Mouse (Mus musculus): ENCODE results near the gene Ltbp3. TPM values are rescaled to one million over a fixed set of nuclear protein-coding genes. Genes with fewer than 3 reads are reported as not detected.
A peak's percentile ranks its signal among the peaks of the same experiment; 100 is the strongest.

The Ltbp3 gene
- polyA plus RNA-seq, 1 experiment from 2014 or later = 30.1 TPM

GRCm38 (mm10) chr19:5704801-5705571 lies 35.7 kb upstream of the Ltbp3 start:
- ATAC-seq (replicated peaks; ENCODE audit: low FRiP score, low TSS enrichment, low read depth) = peak; percentile 63
- peak; percentile 75 for DNase-seq (ENCODE audit: low spot score)
- H3K9ac ChIP-seq (ENCODE audit: low read length) = peak overlapping the region; percentile 16; the same call in 1 of the 2 replicates
- peaks cover 59% of the 10 kb centered on the region for H3K36me3 ChIP-seq (ENCODE audit: control insufficient read depth, insufficient read depth, low read length)
- WGBS = 34% methylated on average over 10 of the region's 10 CpGs
- H3K4me3 ChIP-seq (ENCODE audit: low read depth, low read length) = no peak overlapping the region
- H3K27ac ChIP-seq (ENCODE audit: low read depth) = peak overlapping the region; percentile 84
- H3K27me3 ChIP-seq (replicated peaks; ENCODE audit: control insufficient read depth, insufficient read depth, low read length) = no peaks in the 10 kb centered on the region
- no peaks in the 10 kb centered on the region for H3K9me3 ChIP-seq (ENCODE audit: control insufficient read depth, low read length)
- H3K4me2 ChIP-seq (ENCODE audit: low read length) = no peak overlapping the region; the same call in 1 of the 2 replicates
- H3K4me1 ChIP-seq (replicated peaks; ENCODE audit: control insufficient read depth, insufficient read depth, low read length) = peaks cover 15% of the 10 kb centered on the region

DNA sequence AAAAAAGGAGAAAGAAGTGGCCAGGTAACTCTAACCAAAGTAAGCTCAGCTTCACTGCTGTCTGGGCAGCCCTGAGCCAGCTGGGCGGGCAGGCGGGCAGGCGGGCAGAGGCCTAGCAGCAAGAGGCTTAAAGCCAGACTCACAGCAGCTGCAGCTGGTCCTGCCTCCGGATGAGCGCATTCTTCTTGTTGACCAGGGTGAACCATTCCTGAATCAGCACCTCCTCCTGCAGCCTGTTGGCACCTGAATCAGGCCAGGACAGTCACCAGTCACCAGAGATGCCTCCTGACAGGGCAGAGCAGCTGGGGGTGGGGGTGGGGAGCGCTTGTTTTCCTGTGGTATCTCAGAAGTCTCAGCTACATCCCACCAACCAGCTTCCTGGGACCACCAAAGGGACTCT lies 30.6 kb upstream of the Ltbp3 start:
- no peaks in the 10 kb centered on the region for H3K27me3 ChIP-seq (replicated peaks; ENCODE audit: control insufficient read depth, insufficient read depth, low read length)
- no peak overlapping the region for H3K9ac ChIP-seq (ENCODE audit: low read length)
- no peak overlapping the region for H3K4me2 ChIP-seq (ENCODE audit: low read length)
- peaks cover 59% of the 10 kb centered on the region for H3K36me3 ChIP-seq (ENCODE audit: control insufficient read depth, insufficient read depth, low read length)
- 92% methylated on average over 6 of the region's 6 CpGs for WGBS
- H3K9me3 ChIP-seq (ENCODE audit: control insufficient read depth, low read length) = no peaks in the 10 kb centered on the region
- no peak for DNase-seq (ENCODE audit: low spot score)
- ATAC-seq (replicated peaks; ENCODE audit: low FRiP score, low TSS enrichment, low read depth) = no peak
- no peak overlapping the region for H3K4me3 ChIP-seq (ENCODE audit: low read depth, low read length)
- no peak overlapping the region for H3K27ac ChIP-seq (ENCODE audit: low read depth)
- H3K4me1 ChIP-seq (replicated peaks; ENCODE audit: control insufficient read depth, insufficient read depth, low read length) = peaks cover 19% of the 10 kb centered on the region

GRCm38 (mm10) chr19:5710581-5710980 lies 30.1 kb upstream of the Ltbp3 start:
- no peaks in the 10 kb centered on the region for H3K9me3 ChIP-seq (ENCODE audit: control insufficient read depth, low read length)
- H3K4me2 ChIP-seq (ENCODE audit: low read length) = no peak overlapping the region
- H3K9ac ChIP-seq (ENCODE audit: low read length) = no peak overlapping the region
- DNase-seq (ENCODE audit: low spot score) (no peak), ATAC-seq (replicated peaks; ENCODE audit: low FRiP score, low TSS enrichment, low read depth) (no peak)
- H3K27ac ChIP-seq (ENCODE audit: low read depth) = no peak overlapping the region
- no peak overlapping the region for H3K4me3 ChIP-seq (ENCODE audit: low read depth, low read length)
- H3K36me3 ChIP-seq (ENCODE audit: control insufficient read depth, insufficient read depth, low read length) = peaks cover 64% of the 10 kb centered on the region
- no peaks in the 10 kb centered on the region for H3K27me3 ChIP-seq (replicated peaks; ENCODE audit: control insufficient read depth, insufficient read depth, low read length)
- H3K4me1 ChIP-seq (replicated peaks; ENCODE audit: control insufficient read depth, insufficient read depth, low read length) = peaks cover 17% of the 10 kb centered on the region
- WGBS = 94% methylated on average over 8 of the region's 8 CpGs

GRCm38 (mm10) chr19:5711218-5711617 lies 29.5 kb upstream of the Ltbp3 start:
- Histone ChIP-seq H3K4me1 (replicated peaks; ENCODE audit: control insufficient read depth, insufficient read depth, low read length) (peaks cover 17% of the 10 kb centered on the region), H3K27ac (ENCODE audit: low read depth) (no peak overlapping the region), H3K4me2 (ENCODE audit: low read length) (no peak overlapping the region), H3K9ac (ENCODE audit: low read length) (no peak overlapping the region), H3K27me3 (replicated peaks; ENCODE audit: control insufficient read depth, insufficient read depth, low read length) (no peaks in the 10 kb centered on the region), H3K4me3 (ENCODE audit: low read depth, low read length) (no peak overlapping the region), H3K36me3 (ENCODE audit: control insufficient read depth, insufficient read depth, low read length) (peaks cover 65% of the 10 kb centered on the region), H3K9me3 (ENCODE audit: control insufficient read depth, low read length) (no peaks in the 10 kb centered on the region)
- ATAC-seq (replicated peaks; ENCODE audit: low FRiP score, low TSS enrichment, low read depth) (no peak), DNase-seq (ENCODE audit: low spot score) (peak; percentile 72)
- 21% methylated on average over 3 of the region's 3 CpGs for WGBS

GRCm38 (mm10) chr19:5711907-5712460 lies 28.7 kb upstream of the Ltbp3 start:
- ATAC-seq (replicated peaks; ENCODE audit: low FRiP score, low TSS enrichment, low read depth) = no peak
- H3K27ac ChIP-seq (ENCODE audit: low read depth) = no peak overlapping the region
- no peak for DNase-seq (ENCODE audit: low spot score)
- no peak overlapping the region for H3K4me3 ChIP-seq (ENCODE audit: low read depth, low read length)
- no peaks in the 10 kb centered on the region for H3K27me3 ChIP-seq (replicated peaks; ENCODE audit: control insufficient read depth, insufficient read depth, low read length)
- WGBS = 90% methylated on average over 14 of the region's 14 CpGs
- H3K4me1 ChIP-seq (replicated peaks; ENCODE audit: control insufficient read depth, insufficient read depth, low read length) = peaks cover 19% of the 10 kb centered on the region
- H3K9me3 ChIP-seq (ENCODE audit: control insufficient read depth, low read length) = no peaks in the 10 kb centered on the region
- peaks cover 65% of the 10 kb centered on the region for H3K36me3 ChIP-seq (ENCODE audit: control insufficient read depth, insufficient read depth, low read length)
- H3K9ac ChIP-seq (ENCODE audit: low read length) = no peak overlapping the region
- H3K4me2 ChIP-seq (ENCODE audit: low read length) = no peak overlapping the region

DNA sequence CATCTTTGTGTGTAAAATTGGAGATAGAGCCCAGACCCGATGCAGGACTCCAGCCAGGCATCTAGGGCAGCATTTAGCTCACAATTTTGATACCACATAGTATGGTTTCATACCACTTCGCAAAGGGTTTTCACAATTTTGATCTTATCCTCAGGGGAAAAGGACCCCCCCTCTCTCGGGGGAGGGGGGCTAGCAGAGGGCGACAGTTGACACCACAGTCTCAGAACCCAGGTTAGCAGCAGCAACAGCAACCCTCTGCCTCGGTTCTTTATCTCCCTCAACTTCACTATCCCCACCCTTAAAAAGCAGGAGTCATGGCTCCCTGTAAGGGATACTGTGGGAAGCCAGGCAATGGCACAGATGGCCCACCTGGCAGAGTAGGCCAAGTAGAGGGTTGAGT lies 27.4 kb upstream of the Ltbp3 start:
- Histone ChIP-seq H3K4me3 (ENCODE audit: low read depth, low read length) (no peak overlapping the region), H3K27me3 (replicated peaks; ENCODE audit: control insufficient read depth, insufficient read depth, low read length) (no peaks in the 10 kb centered on the region), H3K4me1 (replicated peaks; ENCODE audit: control insufficient read depth, insufficient read depth, low read length) (peaks cover 19% of the 10 kb centered on the region), H3K4me2 (ENCODE audit: low read length) (no peak overlapping the region), H3K9ac (ENCODE audit: low read length) (no peak overlapping the region), H3K36me3 (ENCODE audit: control insufficient read depth, insufficient read depth, low read length) (peaks cover 55% of the 10 kb centered on the region), H3K9me3 (ENCODE audit: control insufficient read depth, low read length) (no peaks in the 10 kb centered on the region), H3K27ac (ENCODE audit: low read depth) (peak overlapping the region; percentile 36; the same call in 1 of the 2 replicates)
- DNase-seq (ENCODE audit: low spot score) (no peak), ATAC-seq (replicated peaks; ENCODE audit: low FRiP score, low TSS enrichment, low read depth) (no peak)
- WGBS = 81% methylated on average over 5 of the region's 5 CpGs

GRCm38 (mm10) chr19:5713730-5714129 lies 27.0 kb upstream of the Ltbp3 start:
- peak overlapping the region; percentile 36; the same call in 1 of the 2 replicates for H3K27ac ChIP-seq (ENCODE audit: low read depth)
- peak overlapping the region; percentile 13; the same call in 1 of the 2 replicates for H3K4me2 ChIP-seq (ENCODE audit: low read length)
- peaks cover 55% of the 10 kb centered on the region for H3K36me3 ChIP-seq (ENCODE audit: control insufficient read depth, insufficient read depth, low read length)
- 8% methylated on average over 2 of the region's 2 CpGs for WGBS
- no peak for DNase-seq (ENCODE audit: low spot score)
- peaks cover 19% of the 10 kb centered on the region for H3K4me1 ChIP-seq (replicated peaks; ENCODE audit: control insufficient read depth, insufficient read depth, low read length)
- H3K27me3 ChIP-seq (replicated peaks; ENCODE audit: control insufficient read depth, insufficient read depth, low read length) = no peaks in the 10 kb centered on the region
- H3K9me3 ChIP-seq (ENCODE audit: control insufficient read depth, low read length) = no peaks in the 10 kb centered on the region
- ATAC-seq (replicated peaks; ENCODE audit: low FRiP score, low TSS enrichment, low read depth) = peak; percentile 76
- no peak overlapping the region for H3K4me3 ChIP-seq (ENCODE audit: low read depth, low read length)
- H3K9ac ChIP-seq (ENCODE audit: low read length) = no peak overlapping the region

DNA sequence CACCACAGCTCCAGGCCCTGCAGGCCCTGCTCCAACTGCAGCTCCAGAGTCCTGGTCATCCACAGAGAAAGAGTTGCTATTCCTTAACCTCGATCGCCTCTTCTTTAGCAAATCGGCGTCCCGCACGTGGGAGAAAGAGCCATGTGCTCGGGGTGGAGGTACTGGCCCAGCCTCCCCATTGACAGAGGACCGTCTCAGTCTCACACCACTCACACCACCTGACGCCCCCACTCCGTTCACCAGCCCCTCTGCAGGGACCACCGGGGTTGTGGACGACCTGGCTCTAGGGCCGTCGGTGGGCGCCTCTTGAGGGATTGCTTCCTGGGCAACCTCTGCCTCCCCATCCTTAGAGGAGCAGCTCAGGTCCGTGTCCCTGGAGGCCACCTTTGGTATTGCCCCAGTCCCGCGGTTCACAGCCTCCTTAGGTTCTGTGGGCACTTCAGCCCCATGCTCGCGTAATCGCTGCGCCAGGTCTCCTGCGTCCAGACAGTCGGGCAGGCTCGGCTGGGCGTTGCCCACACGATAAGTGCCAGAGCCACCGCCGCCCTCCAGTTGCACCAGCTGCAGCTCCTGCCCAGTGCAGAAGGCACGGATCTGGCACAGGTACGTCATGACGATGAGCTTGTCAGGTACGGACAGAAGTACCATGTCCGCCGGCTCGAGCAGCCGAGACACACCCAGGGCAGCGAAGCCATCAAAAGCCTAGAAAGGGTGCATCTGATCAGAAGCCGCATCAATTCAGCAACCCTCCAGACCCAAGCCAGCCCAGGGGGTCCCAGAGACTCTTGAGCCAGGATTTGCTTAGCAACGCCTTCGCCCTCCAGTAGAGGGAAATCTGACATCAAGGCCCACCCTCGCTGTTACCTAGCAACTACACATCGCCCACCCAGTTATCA lies 24.7 kb upstream of the Ltbp3 start:
- DNase-seq (ENCODE audit: low spot score) (peak; percentile 66), ATAC-seq (replicated peaks; ENCODE audit: low FRiP score, low TSS enrichment, low read depth) (peak; percentile 21; the same call in 1 of the 2 replicates)
- Histone ChIP-seq H3K9ac (ENCODE audit: low read length) (no peak overlapping the region), H3K9me3 (ENCODE audit: control insufficient read depth, low read length) (no peaks in the 10 kb centered on the region), H3K4me1 (replicated peaks; ENCODE audit: control insufficient read depth, insufficient read depth, low read length) (peaks cover 19% of the 10 kb centered on the region), H3K4me2 (ENCODE audit: low read length) (no peak overlapping the region), H3K4me3 (ENCODE audit: low read depth, low read length) (no peak overlapping the region), H3K27ac (ENCODE audit: low read depth) (no peak overlapping the region), H3K27me3 (replicated peaks; ENCODE audit: control insufficient read depth, insufficient read depth, low read length) (no peaks in the 10 kb centered on the region), H3K36me3 (ENCODE audit: control insufficient read depth, insufficient read depth, low read length) (peaks cover 57% of the 10 kb centered on the region)
- WGBS = 32% methylated on average over 43 of the region's 43 CpGs
